Mouse (Mus musculus) liver, embryonic 16.5 days (tissue): ENCODE results near the gene Gng11. TPM values are rescaled to one million over a fixed set of nuclear protein-coding genes. Genes with fewer than 3 reads are reported as not detected.

Source experiments
- ATAC-seq: fragments of 200-750 bp; cut with Nextera tagmentation; 2 replicates; pipeline ENCODE4 v1.8.0; 2017; ENCODE audit warnings: low read depth, mild to moderate bottlenecking, moderate number of reproducible peaks, moderate library complexity
- H3K27ac ChIP-seq: fragments of 300-500 bp; sonication (generic); 2 replicates; pipeline ENCODE4 v1.5.1; 2014; ENCODE audit warnings: mild to moderate bottlenecking, low read length
- H3K27me3 ChIP-seq: fragments of 300-500 bp; sonication (generic); 2 replicates; pipeline ENCODE4 v1.6.1; 2014; ENCODE audit warnings: low read depth, low read length, mixed read lengths; ENCODE audit not compliant: control insufficient read depth, insufficient read depth
- H3K36me3 ChIP-seq: fragments of 300-500 bp; sonication (generic); 2 replicates; pipeline ENCODE4 v1.6.1; 2014; ENCODE audit warnings: mild to moderate bottlenecking; ENCODE audit not compliant: control insufficient read depth, insufficient read depth
- H3K4me1 ChIP-seq: fragments of 300-500 bp; sonication (generic); 2 replicates; pipeline ENCODE4 v1.6.1; 2014; ENCODE audit warnings: low read depth, low read length, mixed read lengths; ENCODE audit not compliant: control insufficient read depth
- H3K4me2 ChIP-seq: fragments of 300-500 bp; sonication (generic); 2 replicates; pipeline ENCODE4 v1.6.1; 2014; ENCODE audit warnings: low read depth, low read length, mixed read lengths
- H3K4me3 ChIP-seq: fragments of 300-500 bp; sonication (generic); 2 replicates; pipeline ENCODE4 v1.5.1; 2014; ENCODE audit warnings: low read depth, mild to moderate bottlenecking, low read length
- H3K9ac ChIP-seq: fragments of 300-500 bp; sonication (generic); 2 replicates; pipeline ENCODE4 v1.6.1; 2014; ENCODE audit warnings: low read depth, low read length
- H3K9me3 ChIP-seq: fragments of 300-500 bp; sonication (generic); replicated peaks from 2 replicates; pipeline ENCODE4 v1.6.1; 2016; ENCODE audit warnings: low read length; ENCODE audit not compliant: control insufficient read depth
- WGBS: fragments of 180-500 bp; shearing (Covaris S2); extraction: QIAGEN DNeasy Blood & Tissue Kit; methylation state at CpG from one replicate; pipeline ENCODE4 v1.1.7; 2014; ENCODE audit not compliant: insufficient replicate concordance; 5-methylcytosine and 5-hydroxymethylcytosine counted together
- polyA plus RNA-seq: library from polyadenylated mRNA; unstranded; fragments of >200 nt; fragmentation: Nextera tagmentation; extraction: Ambion mirVana; gene quantifications from 2 replicates; pipeline ENCODE4 v1.2.1, GENCODE M21; 2015

Gng11 gene
- polyA plus RNA-seq, 1 experiment from 2014 or later, result 31.0 TPM

DNA sequence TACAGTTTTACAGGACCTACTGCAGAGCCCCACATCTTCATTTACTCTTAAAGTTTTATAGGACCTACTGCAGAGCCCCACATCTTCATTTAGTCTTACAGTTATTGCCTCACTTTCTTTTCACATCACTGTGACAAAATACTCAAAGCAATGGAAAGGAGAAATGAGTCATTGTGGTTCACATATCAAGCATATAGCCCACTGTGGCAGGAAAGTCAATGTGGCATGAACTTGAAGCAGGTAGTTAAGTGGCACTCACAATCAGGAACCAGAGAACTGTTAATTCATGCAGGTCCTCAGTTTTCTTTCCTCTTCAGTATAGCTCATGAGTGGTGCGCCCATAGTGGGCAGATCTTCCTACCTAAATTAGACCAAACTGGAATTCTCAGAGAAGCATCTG is 43.5 kb downstream of the Gng11 start:
- no peaks in the 10 kb centered on the region for H3K9me3 ChIP-seq
- H3K4me2 ChIP-seq, result no peak overlapping the region
- H3K9ac ChIP-seq, result no peak overlapping the region
- no peaks in the 10 kb centered on the region for H3K36me3 ChIP-seq
- no peaks in the 10 kb centered on the region for H3K27me3 ChIP-seq
- no peak overlapping the region for H3K4me3 ChIP-seq
- WGBS, result 61% methylated on average over 1 of the region's 1 CpGs
- no peak for ATAC-seq
- H3K27ac ChIP-seq, result no peak overlapping the region
- H3K4me1 ChIP-seq, result no peaks in the 10 kb centered on the region

DNA sequence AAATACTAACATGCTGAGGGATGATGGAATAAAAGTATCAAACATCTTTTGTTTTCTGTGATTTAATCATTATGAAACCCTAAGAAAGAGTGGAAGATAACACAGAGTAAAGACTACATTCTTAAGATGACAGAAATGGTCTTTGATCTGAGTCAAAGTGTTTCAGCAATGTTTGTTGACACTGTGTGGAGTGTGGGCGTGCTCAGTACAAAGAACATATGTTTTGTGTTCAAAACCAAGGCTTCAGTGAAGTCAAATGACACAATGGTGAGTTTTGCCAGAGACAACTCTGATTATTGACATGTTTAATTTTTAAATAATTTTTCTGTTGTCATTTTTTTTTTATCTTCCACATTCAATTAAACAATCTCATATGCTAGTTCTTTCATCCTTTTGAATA is 49.1 kb downstream of the Gng11 start:
- H3K9ac ChIP-seq, result no peak overlapping the region
- WGBS, result 20% methylated on average over 1 of the region's 1 CpGs
- no peaks in the 10 kb centered on the region for H3K36me3 ChIP-seq
- H3K4me3 ChIP-seq, result no peak overlapping the region
- H3K9me3 ChIP-seq, result no peaks in the 10 kb centered on the region
- H3K27me3 ChIP-seq, result no peaks in the 10 kb centered on the region
- H3K4me1 ChIP-seq, result no peaks in the 10 kb centered on the region
- H3K4me2 ChIP-seq, result no peak overlapping the region
- no peak overlapping the region for H3K27ac ChIP-seq
- ATAC-seq, result no peak

DNA sequence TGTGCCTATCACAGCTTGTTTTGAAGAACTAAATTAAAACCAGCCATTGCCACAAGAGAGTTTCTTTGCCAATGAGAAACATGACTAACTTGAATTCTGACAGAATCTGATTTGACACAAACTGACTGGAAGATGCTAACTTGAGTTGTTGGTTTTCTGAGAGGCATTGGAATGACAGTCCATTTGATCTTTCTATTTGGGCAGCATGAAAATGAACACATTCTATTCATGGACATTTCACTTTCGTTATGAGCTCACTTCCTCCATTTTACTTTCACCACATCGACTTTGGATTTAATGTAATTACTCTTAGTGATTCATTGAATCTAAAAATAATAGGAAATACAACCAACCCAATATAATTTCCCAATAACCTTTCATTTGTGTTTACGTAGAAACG is 50.7 kb downstream of the Gng11 start:
- Histone ChIP-seq H3K9ac (no peak overlapping the region), H3K27ac (no peak overlapping the region), H3K4me3 (no peak overlapping the region), H3K9me3 (no peaks in the 10 kb centered on the region), H3K36me3 (no peaks in the 10 kb centered on the region), H3K27me3 (no peaks in the 10 kb centered on the region), H3K4me1 (no peaks in the 10 kb centered on the region), H3K4me2 (no peak overlapping the region)
- no peak for ATAC-seq
- 71% methylated on average over 4 of the region's 4 CpGs for WGBS

Other genes with a start within 250 kb of the Gng11 start
- 0.04 TPM in 1 of 2 replicates, not detected in the other for gene Calcr, start 239.2 kb upstream of the Gng11 start, polyA plus RNA-seq
- 26.2 and 27.9 TPM in 2 replicates for gene Tfpi2, start 15.0 kb upstream of the Gng11 start, polyA plus RNA-seq
- gene Gngt1, start 10.1 kb upstream of the Gng11 start, polyA plus RNA-seq, result 0.11 TPM in 1 of 2 replicates, not detected in the other
- gene Bet1, start 83.1 kb downstream of the Gng11 start, polyA plus RNA-seq, result 37.7 and 39.0 TPM in 2 replicates